Mouse (Mus musculus): ENCODE measurements around the gene Olfr1257. TPM values are rescaled to one million over a fixed set of nuclear protein-coding genes. Genes with fewer than 3 reads are reported as not detected.
"Not testable (repeated sequence)": the region's sequence is repeated elsewhere in the genome, so short reads cannot be mapped to it uniquely, and the experiment has no call there.

The Olfr1257 gene
- not detected for total RNA-seq (2021)
- long read RNA-seq, experiment 1, result 0 reads
- long read RNA-seq, experiment 2, result 0 reads

GRCm38 (mm10) chr2:89878137-89878536 is at the start of gene Olfr1257:
Olfr1257 (plus strand) TSS chr2:89878437.
- DNase-seq (ENCODE audit: low spot score in 2 of 2), result no peak

DNA sequence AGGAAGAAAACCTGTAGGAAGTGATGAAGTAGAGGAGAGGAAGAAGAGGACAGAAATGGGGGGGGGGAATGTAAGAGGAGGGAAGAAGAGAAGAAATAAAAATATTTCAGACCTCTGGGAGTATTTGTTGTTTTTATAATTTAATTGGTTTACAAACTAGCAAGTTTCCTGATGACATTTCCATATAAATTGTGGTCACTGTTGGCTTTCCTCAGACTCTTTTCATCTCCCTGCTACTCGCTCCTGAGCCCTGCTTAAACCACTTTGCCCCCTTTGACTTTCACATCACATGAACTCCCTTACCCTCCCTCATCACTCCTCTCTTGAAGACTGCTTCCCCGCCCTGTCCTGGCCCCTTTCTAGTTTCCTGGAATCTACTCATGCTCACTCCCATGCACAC is 36.8 kb upstream of the Olfr1257 start, which contains the start of gene Olfr1256:
Gene Olfr1256, minus strand, starts transcription at position 101 of the 400 bp plus-strand sequence.
- DNase-seq (ENCODE audit: low spot score in 2 of 2), result no peak

- no peak for DNase-seq (ENCODE audit: low spot score in 2 of 2)
These were observed 30.1 kb upstream of the Olfr1257 start, which contains the start of gene Olfr48 for GRCm38 (mm10) chr2:89848105-89848504. Olfr48 (minus strand) TSS chr2:89848205.

- no peak for DNase-seq (ENCODE audit: low spot score in 2 of 2)
These were observed 29.0 kb upstream of the Olfr1257 start for GRCm38 (mm10) chr2:89849230-89849629.

DNA sequence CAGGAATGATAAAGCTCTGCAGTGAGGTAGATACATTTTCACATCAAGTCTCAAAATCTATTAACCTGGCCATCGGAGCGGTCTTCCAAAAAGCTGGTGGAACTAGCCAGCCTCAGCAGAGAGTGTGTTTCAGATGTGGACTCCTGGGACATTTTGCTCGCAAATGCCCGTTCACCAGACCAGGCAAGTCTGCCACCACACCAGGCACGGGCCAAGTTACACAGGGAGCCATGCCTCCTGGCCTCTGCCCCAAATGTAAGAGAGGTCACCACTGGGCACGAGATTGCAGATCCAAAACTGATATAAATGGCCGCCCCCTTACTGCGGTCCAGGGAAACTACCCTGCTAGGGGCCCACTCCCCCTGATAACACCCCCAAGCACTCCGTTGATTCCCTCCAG is 34.4 kb downstream of the Olfr1257 start:
- DNase-seq (ENCODE audit: low spot score in 2 of 2), result not testable (repeated sequence)

- no peak for DNase-seq (ENCODE audit: low spot score in 2 of 2)
These were observed 48.8 kb downstream of the Olfr1257 start, which contains the start of gene Olfr1258 for GRCm38 (mm10) chr2:89927009-89927408. Olfr1258 (plus strand) TSS chr2:89927309.

Other genes with a start within 250 kb of the Olfr1257 start
- gene Olfr1249, start 243.5 kb upstream of the Olfr1257 start, total RNA-seq (2021), result not detected
- not detected for gene Olfr1250, start 217.0 kb upstream of the Olfr1257 start, total RNA-seq (2021)
- not detected for gene Olfr1251, start 206.5 kb upstream of the Olfr1257 start, total RNA-seq (2021)
- not detected for gene Olfr1252, start 153.4 kb upstream of the Olfr1257 start, total RNA-seq (2021)
- gene Olfr1253, start 121.3 kb upstream of the Olfr1257 start, total RNA-seq (2021), result not detected
- gene Olfr1254, start 84.8 kb upstream of the Olfr1257 start, total RNA-seq (2021), result not detected
- gene Olfr1255, start 66.4 kb upstream of the Olfr1257 start, total RNA-seq (2021), result not detected
- gene Olfr1256, start 36.9 kb upstream of the Olfr1257 start, total RNA-seq (2021), result not detected
- gene Olfr48, start 30.2 kb upstream of the Olfr1257 start, total RNA-seq (2021), result not detected
- gene Olfr1258, start 48.9 kb downstream of the Olfr1257 start, total RNA-seq (2021), result not detected
- not detected for gene Olfr1259, start 70.2 kb downstream of the Olfr1257 start, total RNA-seq (2021)
- not detected for gene Olfr1260, start 95.9 kb downstream of the Olfr1257 start, total RNA-seq (2021)
- not detected for gene Olfr1261, start 112.8 kb downstream of the Olfr1257 start, total RNA-seq (2021)
- not detected for gene Olfr1262, start 121.7 kb downstream of the Olfr1257 start, total RNA-seq (2021)
- not detected for gene Olfr1263, start 133.7 kb downstream of the Olfr1257 start, total RNA-seq (2021)
- gene Olfr1264, start 147.1 kb downstream of the Olfr1257 start, total RNA-seq (2021), result not detected
- not detected for gene Olfr1265, start 156.9 kb downstream of the Olfr1257 start, total RNA-seq (2021)
- gene Olfr140, start 185.2 kb downstream of the Olfr1257 start, total RNA-seq (2021), result not detected
- not detected for gene Olfr1269, start 243.0 kb downstream of the Olfr1257 start, total RNA-seq (2021)